Mouse (Mus musculus) intestine, embryonic 15.5 days (tissue): Measurements from ENCODE around the gene Alox12. TPM values are rescaled to one million over a fixed set of nuclear protein-coding genes. Genes with fewer than 3 reads are reported as not detected.

Experiments used
- ATAC-seq: fragments of 200-750 bp; cut with Nextera tagmentation; 2 replicates; pipeline ENCODE4 v1.8.0; 2017; ENCODE audit warnings: moderate TSS enrichment, moderate library complexity
- H3K27ac ChIP-seq: fragments of 300-500 bp; sonication (generic); 2 replicates; pipeline ENCODE4 v1.5.1; 2015; ENCODE audit warnings: mild to moderate bottlenecking, inconsistent platforms
- H3K27me3 ChIP-seq: fragments of 300-500 bp; sonication (generic); replicated peaks from 2 replicates; pipeline ENCODE4 v1.6.1; 2015; ENCODE audit warnings: inconsistent platforms
- H3K36me3 ChIP-seq: fragments of 300-500 bp; sonication (generic); 2 replicates; pipeline ENCODE4 v1.6.1; 2015; ENCODE audit warnings: inconsistent platforms
- H3K4me1 ChIP-seq: fragments of 300-500 bp; sonication (generic); replicated peaks from 2 replicates; pipeline ENCODE4 v1.6.1; 2015; ENCODE audit warnings: inconsistent platforms
- H3K4me2 ChIP-seq: fragments of 300-500 bp; sonication (generic); replicated peaks from 2 replicates; pipeline ENCODE4 v1.6.1; 2015; ENCODE audit warnings: mild to moderate bottlenecking, inconsistent platforms
- H3K4me3 ChIP-seq: fragments of 300-500 bp; sonication (generic); replicated peaks from 2 replicates; pipeline ENCODE4 v1.5.1; 2015; ENCODE audit warnings: inconsistent platforms
- H3K9ac ChIP-seq: fragments of 300-500 bp; sonication (generic); 2 replicates; pipeline ENCODE4 v1.6.1; 2015; ENCODE audit warnings: inconsistent platforms
- H3K9me3 ChIP-seq: fragments of 300-500 bp; sonication (generic); 2 replicates; pipeline ENCODE4 v1.6.1; 2016; ENCODE audit warnings: inconsistent platforms
- WGBS: fragments of 180-500 bp; shearing (Covaris S2); methylation state at CpG from one replicate; pipeline ENCODE4 v1.1.7; 2015; 5-methylcytosine and 5-hydroxymethylcytosine counted together
- polyA plus RNA-seq: library from polyadenylated mRNA; unstranded; fragments of >200 nt; fragmentation: Nextera tagmentation; extraction: Ambion mirVana; gene quantifications from 2 replicates; pipeline ENCODE4 v1.2.1, GENCODE M21; 2015

Alox12 gene
- polyA plus RNA-seq, 1 experiment from 2014 or later = 2.1 TPM

GRCm38 (mm10) chr11:70271641-70272040, 16.5 kb upstream of the Alox12 start:
- ATAC-seq = no peak
- H3K27ac ChIP-seq = no peak overlapping the region
- 73% methylated on average over 7 of the region's 7 CpGs for WGBS

GRCm38 (mm10) chr11:70266405-70266804, 11.3 kb upstream of the Alox12 start:
- ATAC-seq = no peak
- Histone ChIP-seq H3K4me2 (no peak overlapping the region), H3K9ac (no peak overlapping the region), H3K9me3 (no peaks in the 10 kb centered on the region), H3K4me3 (no peak overlapping the region), H3K36me3 (no peaks in the 10 kb centered on the region), H3K27me3 (no peaks in the 10 kb centered on the region), H3K4me1 (no peaks in the 10 kb centered on the region), H3K27ac (no peak overlapping the region)
- 84% methylated on average over 1 of the region's 1 CpGs for WGBS

More at GRCm38 (mm10) chr11:70271641-70272040, 16.5 kb upstream of the Alox12 start:
- Histone ChIP-seq H3K4me1 (no peaks in the 10 kb centered on the region), H3K4me2 (no peak overlapping the region), H3K9me3 (no peaks in the 10 kb centered on the region), H3K4me3 (no peak overlapping the region), H3K36me3 (no peaks in the 10 kb centered on the region), H3K9ac (no peak overlapping the region), H3K27me3 (no peaks in the 10 kb centered on the region)

GRCm38 (mm10) chr11:70265819-70266218, 10.7 kb upstream of the Alox12 start:
- no peaks in the 10 kb centered on the region for H3K36me3 ChIP-seq
- no peaks in the 10 kb centered on the region for H3K27me3 ChIP-seq
- no peak for ATAC-seq
- no peak overlapping the region for H3K9ac ChIP-seq
- no peaks in the 10 kb centered on the region for H3K9me3 ChIP-seq
- H3K4me2 ChIP-seq = no peak overlapping the region
- H3K4me3 ChIP-seq = no peak overlapping the region
- no peak overlapping the region for H3K27ac ChIP-seq
- 69% methylated on average over 4 of the region's 4 CpGs for WGBS
- no peaks in the 10 kb centered on the region for H3K4me1 ChIP-seq

GRCm38 (mm10) chr11:70265252-70265651, 10.1 kb upstream of the Alox12 start:
- H3K9ac ChIP-seq = no peak overlapping the region
- ATAC-seq = no peak
- no peaks in the 10 kb centered on the region for H3K9me3 ChIP-seq
- H3K4me3 ChIP-seq = no peak overlapping the region
- no peak overlapping the region for H3K27ac ChIP-seq
- H3K4me2 ChIP-seq = no peak overlapping the region
- 45% methylated on average over 3 of the region's 3 CpGs for WGBS
- H3K4me1 ChIP-seq = no peaks in the 10 kb centered on the region
- no peaks in the 10 kb centered on the region for H3K27me3 ChIP-seq
- H3K36me3 ChIP-seq = no peaks in the 10 kb centered on the region

GRCm38 (mm10) chr11:70259035-70259434, 3.9 kb upstream of the Alox12 start:
- no peak for ATAC-seq
- WGBS = 87% methylated on average over 4 of the region's 4 CpGs
- Histone ChIP-seq H3K27ac (no peak overlapping the region), H3K9me3 (no peaks in the 10 kb centered on the region), H3K4me1 (peaks cover 6% of the 10 kb centered on the region; the same call in 1 of the 2 replicates), H3K4me3 (no peak overlapping the region), H3K27me3 (peaks cover 18% of the 10 kb centered on the region; the same call in 1 of the 2 replicates), H3K4me2 (no peak overlapping the region), H3K36me3 (no peaks in the 10 kb centered on the region), H3K9ac (no peak overlapping the region)

- Histone ChIP-seq H3K9ac (no peak overlapping the region), H3K4me3 (peak overlapping the region; percentile 30)
Measured at GRCm38 (mm10) chr11:70254337-70254736, 816 bp downstream of the Alox12 start.

GRCm38 (mm10) chr11:70251853-70252252, 3.3 kb downstream of the Alox12 start:
- Histone ChIP-seq H3K4me3 (no peak overlapping the region), H3K27me3 (peaks cover 46% of the 10 kb centered on the region)
- WGBS = 83% methylated on average over 8 of the region's 8 CpGs

More at GRCm38 (mm10) chr11:70254337-70254736, 816 bp downstream of the Alox12 start:
- H3K27ac ChIP-seq = no peak overlapping the region
- H3K27me3 ChIP-seq = peaks cover 46% of the 10 kb centered on the region
- WGBS = 4% methylated on average over 18 of the region's 18 CpGs
- H3K9me3 ChIP-seq = no peaks in the 10 kb centered on the region
- ATAC-seq = peak; percentile 17; the same call in 1 of the 2 replicates
- peak overlapping the region; percentile 67 for H3K4me2 ChIP-seq
- H3K36me3 ChIP-seq = no peaks in the 10 kb centered on the region
- peaks cover 6% of the 10 kb centered on the region; the same call in 1 of the 2 replicates for H3K4me1 ChIP-seq

GRCm38 (mm10) chr11:70250150-70250549, 5.0 kb downstream of the Alox12 start:
- Histone ChIP-seq H3K4me3 (no peak overlapping the region), H3K27ac (no peak overlapping the region), H3K4me1 (peaks cover 6% of the 10 kb centered on the region; the same call in 1 of the 2 replicates), H3K4me2 (no peak overlapping the region), H3K9ac (no peak overlapping the region), H3K36me3 (no peaks in the 10 kb centered on the region), H3K27me3 (peaks cover 48% of the 10 kb centered on the region), H3K9me3 (no peaks in the 10 kb centered on the region)
- ATAC-seq = no peak
- WGBS = 73% methylated on average over 11 of the region's 11 CpGs

More at GRCm38 (mm10) chr11:70251853-70252252, 3.3 kb downstream of the Alox12 start:
- Histone ChIP-seq H3K9me3 (no peaks in the 10 kb centered on the region), H3K27ac (no peak overlapping the region), H3K4me2 (no peak overlapping the region), H3K9ac (no peak overlapping the region), H3K36me3 (no peaks in the 10 kb centered on the region), H3K4me1 (peaks cover 6% of the 10 kb centered on the region; the same call in 1 of the 2 replicates)
- ATAC-seq = no peak

- Histone ChIP-seq H3K27ac (no peak overlapping the region), H3K4me1 (no peaks in the 10 kb centered on the region), H3K36me3 (no peaks in the 10 kb centered on the region), H3K9ac (no peak overlapping the region), H3K4me2 (no peak overlapping the region), H3K4me3 (no peak overlapping the region), H3K27me3 (peaks cover 19% of the 10 kb centered on the region; the same call in 1 of the 2 replicates), H3K9me3 (no peaks in the 10 kb centered on the region)
- ATAC-seq = no peak
- 53% methylated on average over 9 of the region's 9 CpGs for WGBS
Measured at GRCm38 (mm10) chr11:70247136-70247845, 7.9 kb downstream of the Alox12 start.

GRCm38 (mm10) chr11:70242591-70242990, 12.6 kb downstream of the Alox12 start:
- Histone ChIP-seq H3K4me3 (no peak overlapping the region), H3K4me1 (peaks cover 5% of the 10 kb centered on the region; the same call in 1 of the 2 replicates), H3K9me3 (no peaks in the 10 kb centered on the region), H3K27ac (no peak overlapping the region), H3K4me2 (no peak overlapping the region), H3K27me3 (0 out of 2 replicates have a peak, but pooled peaks cover 8% of the 10 kb centered on the region), H3K9ac (no peak overlapping the region), H3K36me3 (no peaks in the 10 kb centered on the region)
- WGBS = 69% methylated on average over 11 of the region's 11 CpGs
- ATAC-seq = no peak

- Histone ChIP-seq H3K9me3 (no peaks in the 10 kb centered on the region), H3K4me1 (peaks cover 11% of the 10 kb centered on the region; the same call in 1 of the 2 replicates), H3K4me2 (peak within 1 kb of the TSS; percentile 69), H3K27me3 (no peaks in the 10 kb centered on the region), H3K36me3 (no peaks in the 10 kb centered on the region), H3K4me3 (peak within 1 kb of the TSS; percentile 92), H3K9ac (peak within 1 kb of the TSS; percentile 94), H3K27ac (peak within 1 kb of the TSS; percentile 84)
- under 1% methylated on average over 31 of the region's 35 CpGs for WGBS
- ATAC-seq = peak; percentile 50
Measured at GRCm38 (mm10) chr11:70239541-70240279, 15.4 kb downstream of the Alox12 start, which contains the start of the genes Gm21988 and Rnasek. Gene Gm21988, minus strand, starts transcription at chr11:70239830. Gene Rnasek, minus strand, starts transcription at chr11:70239842.
